Mouse (Mus musculus): ENCODE measurements around the gene Gm20521.
"Not testable (repeated sequence)": the region's sequence is repeated elsewhere in the genome, so short reads cannot be mapped to it uniquely, and the experiment has no call there.

Gene Gm20521

DNA sequence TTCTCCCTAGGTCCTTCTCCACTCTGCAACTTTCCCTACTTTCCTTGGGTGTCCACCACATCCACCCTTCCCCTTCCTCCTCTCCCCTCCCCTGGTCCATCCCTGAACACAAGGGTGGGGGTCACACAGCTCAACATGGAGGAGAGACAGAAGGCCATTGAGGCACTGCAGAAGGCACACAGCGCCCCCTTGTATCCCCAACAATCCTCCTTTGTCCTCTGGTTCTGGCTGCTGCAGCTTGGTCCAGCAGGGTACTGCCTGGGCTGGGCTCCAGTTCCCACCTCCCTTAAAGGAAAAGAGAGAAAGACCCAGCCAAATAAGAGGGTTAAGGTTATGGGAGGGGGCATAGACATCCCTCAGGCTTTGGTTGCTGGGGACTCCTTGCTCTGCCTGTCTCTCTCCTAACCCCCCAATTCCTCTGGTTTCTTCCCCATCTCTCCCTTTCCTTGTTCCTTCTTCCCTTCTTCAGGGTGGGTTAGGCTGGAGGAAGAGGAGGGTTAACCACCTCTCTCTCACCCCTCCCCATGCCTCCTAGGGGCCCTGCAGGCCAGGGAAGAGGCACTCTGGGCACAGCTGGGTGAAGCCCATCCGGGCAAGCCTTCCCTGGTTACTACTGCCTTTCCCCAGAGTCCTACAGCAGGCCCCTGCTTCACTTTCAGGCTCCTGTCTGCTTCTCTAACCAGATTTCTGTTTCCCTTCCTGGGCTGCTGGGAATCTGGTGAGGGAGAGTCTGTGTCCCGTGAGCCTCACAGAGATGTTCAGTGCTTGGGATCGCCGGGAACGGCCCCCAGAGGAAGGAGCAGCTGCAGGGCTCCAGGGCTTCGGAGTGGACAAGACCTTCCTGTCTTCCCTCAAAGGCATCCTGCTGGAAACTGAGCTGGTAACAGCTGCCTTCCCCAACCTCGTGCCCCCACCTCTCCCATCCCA, 52.9 kb downstream of the Gm20521 start, which contains the start of gene Cmtm5:
Cmtm5 (plus strand) TSS at position 358 of the 927 bp plus-strand sequence.
- in situ Hi-C loops (cut with MseI, MboI), result loop anchor here (5.0 kb wide), 1 partner anchor 34 kb away; no protein-coding TSS in a partner anchor

DNA sequence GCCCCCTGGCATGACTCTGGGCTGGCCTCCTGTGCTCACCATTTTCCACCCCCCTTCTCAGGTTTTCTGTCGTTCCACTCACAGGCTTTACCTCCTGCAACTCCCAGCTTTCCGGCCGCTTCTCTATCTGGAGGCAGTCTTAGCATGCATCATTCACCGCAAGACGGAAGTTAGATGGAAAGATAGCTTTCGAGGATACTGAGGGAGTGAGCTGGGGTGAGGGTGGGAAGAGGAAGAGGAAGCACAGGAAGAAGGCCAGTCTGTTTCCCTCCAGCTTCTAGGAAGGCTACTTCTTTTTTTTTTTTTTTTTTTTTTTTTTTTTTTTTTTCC, 53.6 kb downstream of the Gm20521 start:
- in situ Hi-C loops (cut with MseI, MboI), result loop anchor here (5.0 kb wide), 1 partner anchor 34 kb away; no protein-coding TSS in a partner anchor

DNA sequence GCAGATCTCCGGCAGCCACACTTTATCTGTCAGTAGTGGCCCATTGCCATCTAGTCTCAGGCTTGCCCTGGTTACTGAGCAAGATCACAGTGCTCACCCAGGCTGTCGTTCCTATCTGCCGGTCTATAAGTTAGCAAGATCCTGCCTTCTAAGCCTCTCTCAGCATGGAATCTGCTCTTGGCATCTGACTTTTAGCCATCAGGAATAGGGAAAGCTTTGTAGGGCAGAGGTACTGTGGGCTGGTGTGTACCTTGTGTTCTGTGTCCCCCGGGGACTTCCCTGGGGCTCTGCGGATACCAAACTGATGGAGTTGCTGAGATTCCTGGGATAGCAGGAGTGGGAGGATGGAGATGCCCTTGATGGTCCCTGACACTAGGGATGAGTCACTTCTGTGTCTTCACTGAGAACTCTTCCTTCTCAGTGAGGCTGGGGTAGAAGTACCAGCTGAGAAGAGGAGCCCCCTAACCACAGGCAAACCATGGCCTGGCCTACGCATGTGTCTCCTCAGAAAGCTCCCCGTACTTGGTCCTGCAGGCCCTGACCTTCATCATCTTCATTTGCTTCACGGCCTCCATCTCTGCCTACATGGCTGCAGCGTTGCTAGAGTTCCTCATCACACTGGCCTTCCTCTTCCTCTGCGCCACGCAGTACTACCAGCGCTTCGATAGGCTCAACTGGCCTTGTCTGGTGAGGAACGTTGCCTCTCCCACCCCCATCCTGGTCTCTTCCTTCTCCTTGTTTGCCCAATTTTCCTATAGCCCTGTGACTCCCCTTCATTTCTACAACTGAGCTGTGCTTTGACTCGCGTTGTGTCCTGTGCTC, 54.3 kb downstream of the Gm20521 start:
- in situ Hi-C loops (cut with MseI, MboI), result loop anchor here (5.0 kb wide), 1 partner anchor 35 kb away; no protein-coding TSS in a partner anchor

DNA sequence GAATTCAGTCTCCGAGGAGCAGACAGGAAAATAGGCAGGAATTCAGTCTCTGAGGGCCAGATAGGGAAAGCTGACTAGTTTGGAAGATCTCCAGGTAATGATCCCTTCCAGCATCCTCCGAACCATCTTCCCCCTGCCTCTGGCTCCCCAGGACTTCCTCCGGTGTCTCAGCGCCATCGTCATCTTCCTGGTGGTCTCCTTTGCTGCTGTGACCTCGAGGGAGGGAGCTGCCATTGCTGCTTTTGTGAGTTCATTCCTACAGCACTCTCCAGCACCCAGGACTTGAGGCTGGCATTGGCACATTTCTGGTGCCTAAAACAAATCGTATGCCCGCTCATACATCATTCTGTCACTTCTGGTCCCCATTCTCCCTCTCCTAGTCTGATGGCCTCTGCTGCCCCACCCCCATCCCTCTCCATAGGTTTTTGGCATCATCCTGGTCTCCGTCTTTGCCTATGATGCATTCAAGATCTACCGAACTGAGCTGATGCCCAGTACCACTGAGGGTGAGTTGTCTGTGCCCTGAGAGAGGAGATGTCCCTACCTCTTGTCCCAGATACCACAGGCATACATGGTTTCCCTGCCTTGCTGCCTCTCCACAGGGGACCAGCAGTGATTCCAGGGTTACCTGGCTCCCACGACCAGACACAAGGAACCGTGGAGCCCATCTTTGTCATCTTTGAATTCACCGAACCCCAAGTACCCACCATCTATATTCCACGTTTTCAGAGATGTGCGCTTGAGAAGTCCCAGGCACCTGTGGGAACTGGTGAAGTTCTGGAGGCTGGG, 55.4 kb downstream of the Gm20521 start:
- in situ Hi-C loops (cut with MseI, MboI), result loop anchor here (5.0 kb wide), 1 partner anchor 36 kb away; no protein-coding TSS in a partner anchor

DNA sequence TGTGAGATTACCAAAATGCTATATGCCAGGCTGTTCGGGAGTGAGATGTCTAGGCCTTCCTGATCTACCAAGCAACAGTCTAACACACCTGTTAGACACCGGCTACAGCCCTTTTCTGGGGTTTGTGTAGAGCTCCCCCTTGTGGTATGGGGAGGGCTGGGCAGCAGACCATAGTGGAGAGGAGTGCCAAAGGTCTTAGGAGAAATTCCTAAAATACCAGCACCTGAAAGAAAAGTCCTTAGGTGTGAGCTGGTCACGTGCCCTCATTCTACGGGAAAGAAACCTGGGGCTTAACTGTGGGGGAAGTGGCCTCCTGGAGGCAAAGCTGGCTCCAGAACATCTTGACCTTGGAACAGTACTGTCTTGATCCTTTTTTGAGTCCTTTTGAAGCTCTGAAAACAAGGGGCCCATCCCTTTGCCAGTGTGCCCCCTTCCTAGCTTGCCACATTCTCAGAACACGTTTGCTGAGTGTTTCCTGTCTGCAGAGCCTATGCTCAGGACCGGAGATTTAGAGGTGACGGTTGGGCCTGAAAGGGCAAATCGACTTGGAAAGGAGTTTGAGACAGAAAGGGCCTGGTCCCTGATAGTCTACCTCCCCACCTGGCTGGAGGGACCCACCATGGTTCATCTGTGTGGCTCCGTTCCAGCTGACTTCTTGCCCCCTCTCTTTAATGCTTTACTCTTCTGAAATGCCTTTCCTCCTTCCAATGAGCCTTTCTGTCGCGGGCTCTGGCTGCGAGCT, 56.4 kb downstream of the Gm20521 start:
- in situ Hi-C loops (cut with MseI, MboI), result loop anchor here (5.0 kb wide), 1 partner anchor 37 kb away; no protein-coding TSS in a partner anchor

- in situ Hi-C loops (cut with MseI, MboI), result no loop called here
Observed at GRCm38 (mm10) chr14:54940176-54940530, 56.9 kb downstream of the Gm20521 start.

DNA sequence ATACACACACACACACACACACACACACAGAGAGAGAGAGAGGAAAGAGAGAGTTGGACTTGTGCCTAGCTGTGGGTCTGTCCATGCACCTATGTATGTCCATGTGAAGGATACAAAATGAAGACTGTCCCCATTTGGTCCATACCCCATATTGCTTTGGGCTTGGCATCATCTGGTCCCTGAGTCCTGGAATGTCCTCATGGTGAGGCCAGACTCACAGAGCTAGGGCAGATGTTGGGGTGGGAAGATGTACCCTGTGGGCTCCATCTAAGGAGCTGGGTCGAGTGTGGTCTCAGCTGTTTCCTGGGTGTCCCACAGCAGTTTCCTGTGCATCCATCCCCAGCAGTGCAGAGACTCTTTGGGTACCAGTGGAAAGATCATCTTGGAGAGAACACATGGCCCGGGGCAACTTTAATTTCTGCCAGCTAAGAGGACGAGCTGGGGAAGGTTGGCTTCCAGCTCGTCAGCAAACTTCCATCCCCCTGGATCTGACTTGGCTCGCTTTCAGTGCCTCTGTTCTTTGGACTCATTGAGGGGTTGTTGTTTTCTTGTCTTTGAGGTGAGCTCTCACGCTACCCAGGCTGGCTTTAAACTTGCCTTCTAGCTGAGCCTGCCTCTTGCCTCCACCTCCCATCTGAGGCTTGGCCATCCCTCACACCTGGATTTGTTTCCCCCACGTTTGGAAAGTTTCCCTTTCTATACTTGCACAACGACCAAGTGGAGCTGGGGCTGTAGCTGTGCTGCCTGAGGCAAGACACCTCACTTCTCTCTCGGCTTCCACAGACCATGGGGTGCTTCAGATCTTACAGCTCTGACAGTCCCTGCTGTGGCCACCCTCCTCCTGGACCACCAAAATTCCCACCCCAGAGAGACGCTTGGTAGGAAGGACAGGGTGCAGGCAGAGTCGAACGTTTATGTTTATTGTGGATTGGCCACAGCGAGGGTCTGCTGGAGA, 58.1 kb downstream of the Gm20521 start:
- in situ Hi-C loops (cut with MseI, MboI), result no loop called here

GRCm38 (mm10) chr14:54942479-54942878, 59.2 kb downstream of the Gm20521 start:
- in situ Hi-C loops (cut with MseI, MboI), result no loop called here

DNA sequence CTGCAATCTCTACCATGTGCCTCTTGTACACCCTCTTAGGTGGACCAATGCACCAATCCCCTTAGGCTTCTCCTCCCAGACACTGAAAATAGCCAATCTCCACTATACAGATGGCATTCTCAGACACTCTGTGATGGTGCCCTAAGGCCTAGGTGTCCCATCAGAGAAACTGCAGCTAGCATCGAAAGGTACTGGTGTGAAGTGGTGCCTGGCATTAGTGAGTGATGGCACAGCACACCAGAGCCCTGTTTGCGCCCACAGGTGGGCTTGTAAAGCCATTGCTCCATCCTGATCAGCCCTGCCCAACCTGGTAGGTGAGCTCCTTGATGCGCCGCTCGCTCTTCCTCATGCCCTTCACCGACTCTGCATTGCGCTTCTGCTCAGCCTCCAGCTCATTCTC, 60.7 kb downstream of the Gm20521 start:
- in situ Hi-C loops (cut with MseI, MboI), result no loop called here

DNA sequence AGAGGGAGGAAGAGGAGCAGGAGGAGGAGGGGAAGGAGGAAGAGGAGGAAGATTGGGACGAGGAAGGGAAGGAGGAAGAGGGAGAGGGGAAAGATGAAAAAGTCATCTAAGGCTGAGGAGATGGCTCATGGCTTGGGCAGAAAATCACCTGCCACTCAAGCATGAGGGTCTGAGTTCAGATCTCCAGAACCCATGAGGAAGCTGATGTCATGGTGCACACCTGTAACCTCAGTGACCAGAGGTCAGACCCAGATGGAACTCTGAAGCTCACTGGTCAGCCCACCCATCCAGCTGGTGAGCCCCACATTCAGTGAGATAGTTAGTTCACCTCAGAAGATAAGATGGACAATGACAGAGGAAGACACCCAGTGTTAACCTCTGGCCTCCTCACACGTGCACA, 61.7 kb downstream of the Gm20521 start:
- in situ Hi-C loops (cut with MseI, MboI), result no loop called here

GRCm38 (mm10) chr14:54945975-54946704, 62.9 kb downstream of the Gm20521 start:
- in situ Hi-C loops (cut with MseI, MboI), result no loop called here

DNA sequence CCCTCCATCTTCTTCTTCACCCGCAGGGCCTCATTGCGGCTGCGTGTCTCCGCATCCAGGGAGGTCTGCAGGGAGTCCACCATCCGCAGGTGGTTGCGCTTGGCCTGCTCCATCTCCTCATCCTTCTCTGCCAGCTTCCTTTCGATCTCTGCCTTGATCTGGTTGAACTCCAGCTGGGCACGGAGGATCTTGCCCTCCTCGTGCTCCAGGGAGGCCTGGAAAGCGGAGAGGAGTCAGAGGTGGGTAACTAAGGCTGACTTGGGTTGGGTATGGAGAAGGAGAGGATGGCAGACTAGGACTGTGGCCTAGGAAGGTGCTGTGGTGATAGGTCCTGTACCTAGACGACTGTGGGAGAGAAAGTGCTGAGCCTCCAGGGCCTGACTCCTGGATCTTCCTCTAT, 63.8 kb downstream of the Gm20521 start:
- in situ Hi-C loops (cut with MseI, MboI), result not testable (repeated sequence)
